Mouse (Mus musculus) brain, embryonic 14.5 days (tissue): ENCODE results near the gene Uckl1.

Experiments
- CTCF ChIP-seq: fragments of 200-500 bp; IDR thresholded peaks from 2 replicates; pipeline ENCODE4 v1.5.1; 2012; ENCODE audit warnings: inconsistent platforms, mild to moderate bottlenecking, moderate library complexity, borderline replicate concordance; ENCODE audit not compliant: insufficient read depth, insufficient read length; ENCODE audit errors: extremely low read depth
- POLR2A ChIP-seq: fragments of 200-500 bp; IDR thresholded peaks from 2 replicates; pipeline ENCODE4 v1.6.1; 2012; ENCODE audit warnings: mild to moderate bottlenecking, inconsistent platforms, borderline replicate concordance; ENCODE audit not compliant: poor library complexity, insufficient read depth, insufficient read length, severe bottlenecking; ENCODE audit errors: extremely low read depth

DNA sequence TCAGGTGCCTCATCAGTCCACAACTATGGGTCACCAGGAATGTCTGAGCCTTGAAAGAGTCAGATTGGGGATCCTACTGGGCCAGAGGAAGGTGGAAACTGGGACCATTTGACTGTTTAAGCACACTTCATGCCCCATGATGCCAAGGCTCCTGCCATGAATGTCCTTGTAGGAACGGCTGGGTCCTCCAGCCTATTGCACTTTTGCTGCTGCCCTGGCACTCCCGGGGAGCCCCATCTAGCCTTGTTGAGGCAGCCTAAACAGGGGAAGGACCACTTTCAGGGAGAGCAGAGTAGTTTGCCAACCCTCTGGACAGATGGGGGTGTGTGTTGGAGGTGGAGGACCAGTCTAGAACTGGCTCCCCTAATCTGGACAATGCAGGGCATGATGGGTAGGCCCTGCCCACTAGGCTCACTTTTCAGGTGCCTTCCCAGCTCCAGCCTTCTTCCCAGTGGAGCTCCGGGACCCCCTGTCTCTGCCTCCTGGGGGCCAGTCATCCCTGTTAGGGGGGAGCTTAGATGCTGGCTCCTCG lies at the start of gene Uckl1:
- no peak for TF ChIP-seq CTCF
- TF ChIP-seq POLR2A, result no peak
